Mouse (Mus musculus): Measurements from ENCODE around the gene Pin4. TPM values are rescaled to one million over a fixed set of nuclear protein-coding genes. Genes with fewer than 3 reads are reported as not detected.

The Pin4 gene
- polyA plus RNA-seq (2016; fragmentation: Nextera tagmentation; extraction: Ambion mirVana): 86.5 and 92.1 TPM in 2 replicates

DNA sequence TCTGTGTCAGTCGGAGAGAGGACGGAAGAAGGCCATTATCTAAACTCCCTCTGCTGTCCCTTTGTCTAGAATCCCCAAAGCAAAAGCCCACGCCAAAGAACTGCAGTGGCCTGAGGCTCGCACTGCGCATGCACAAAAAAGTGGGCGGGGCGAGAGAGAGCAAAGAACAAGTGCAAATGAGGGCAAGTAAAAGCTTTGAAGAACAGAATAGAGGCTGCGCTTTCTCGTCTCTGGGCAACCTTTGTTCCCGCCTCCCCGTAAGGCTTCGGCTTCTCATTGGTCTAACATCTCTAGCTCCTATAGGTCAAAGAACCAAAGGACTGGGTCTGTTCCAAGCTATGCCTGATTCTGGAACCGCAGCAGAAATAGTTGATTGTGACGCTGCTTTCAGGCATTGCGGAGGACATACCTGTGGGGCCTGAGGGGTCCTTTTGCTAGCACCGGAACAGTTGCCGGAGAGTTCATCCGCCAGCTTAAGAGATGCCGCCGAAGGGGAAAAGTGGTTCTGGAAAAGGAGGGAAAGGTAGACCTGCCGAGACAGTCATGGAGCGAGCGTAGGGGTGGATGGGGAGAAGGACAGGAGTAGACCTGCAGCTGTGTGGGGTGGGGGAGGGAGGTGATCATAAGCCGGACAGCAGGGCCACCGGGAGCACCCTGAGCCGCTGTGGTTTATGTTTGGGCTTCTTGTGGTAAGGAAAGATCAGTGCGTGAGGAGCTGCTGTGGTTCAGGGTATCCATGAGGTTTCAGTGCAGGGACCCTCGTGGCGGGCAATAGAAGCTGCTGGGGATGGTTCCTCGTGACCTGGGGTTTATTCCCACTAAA is at the start of gene Pin4:
Gene Pin4 (plus strand): TSS at position 406 of the 823 bp plus-strand sequence.
- H3K27me3 ChIP-seq (replicated peaks; ENCODE audit: low read depth, poor library complexity, severe bottlenecking): peaks cover 56% of the 10 kb centered on the region
- H3K4me3 ChIP-seq: peak within 1 kb of the TSS; percentile 72
- peaks cover 29% of the 10 kb centered on the region for H3K36me3 ChIP-seq (replicated peaks)
- peak; percentile 93 for DNase-seq (ENCODE audit: low spot score)
- H3K27ac ChIP-seq (replicated peaks): peak within 1 kb of the TSS; percentile 76
- no peaks in the 10 kb centered on the region for H3K9me3 ChIP-seq
- peaks cover 5% of the 10 kb centered on the region; the same call in 1 of the 2 replicates for H3K4me1 ChIP-seq
- 14% methylated on average over 30 of the region's 30 CpGs for WGBS

GRCm38 (mm10) chrX:102070591-102071471 is 48.4 kb upstream of the Pin4 start, which contains the start of gene Rtl5:
Gene Rtl5 (minus strand): TSS chrX:102071304.
- peaks cover 10% of the 10 kb centered on the region; the same call in 1 of the 2 replicates for H3K36me3 ChIP-seq (replicated peaks)
- 18% methylated on average over 61 of the region's 61 CpGs for WGBS
- peak; percentile 83 for DNase-seq (ENCODE audit: low spot score)
- peak within 1 kb of the TSS; percentile 85 for H3K27ac ChIP-seq (replicated peaks)
- peak within 1 kb of the TSS; percentile 63 for H3K4me3 ChIP-seq
- H3K9me3 ChIP-seq: no peaks in the 10 kb centered on the region
- peaks cover 99% of the 10 kb centered on the region for H3K27me3 ChIP-seq (replicated peaks; ENCODE audit: low read depth, poor library complexity, severe bottlenecking)
- H3K4me1 ChIP-seq: peaks cover 25% of the 10 kb centered on the region

GRCm38 (mm10) chrX:102071517-102071916 is 47.7 kb upstream of the Pin4 start:
- peak overlapping the region; percentile 63 for H3K4me3 ChIP-seq
- peaks cover 10% of the 10 kb centered on the region; the same call in 1 of the 2 replicates for H3K36me3 ChIP-seq (replicated peaks)
- DNase-seq (ENCODE audit: low spot score): no peak
- H3K27ac ChIP-seq (replicated peaks): peak overlapping the region; percentile 85
- H3K9me3 ChIP-seq: no peaks in the 10 kb centered on the region
- H3K4me1 ChIP-seq: peaks cover 22% of the 10 kb centered on the region
- 29% methylated on average over 2 of the region's 2 CpGs for WGBS
- peaks cover 96% of the 10 kb centered on the region for H3K27me3 ChIP-seq (replicated peaks; ENCODE audit: low read depth, poor library complexity, severe bottlenecking)

- no peaks in the 10 kb centered on the region for H3K9me3 ChIP-seq
- no peak for DNase-seq (ENCODE audit: low spot score)
- H3K36me3 ChIP-seq (replicated peaks): peaks cover 23% of the 10 kb centered on the region
- H3K4me1 ChIP-seq: peaks cover 22% of the 10 kb centered on the region
- peaks cover 90% of the 10 kb centered on the region for H3K27me3 ChIP-seq (replicated peaks; ENCODE audit: low read depth, poor library complexity, severe bottlenecking)
- no peak overlapping the region for H3K4me3 ChIP-seq
- 83% methylated on average over 14 of the region's 14 CpGs for WGBS
- H3K27ac ChIP-seq (replicated peaks): 0 out of 2 replicates have a peak overlapping the region, but pooled peaks have one; percentile 14
Observed at GRCm38 (mm10) chrX:102073605-102074325, 45.5 kb upstream of the Pin4 start.

GRCm38 (mm10) chrX:102074435-102074834 is 44.8 kb upstream of the Pin4 start:
- H3K4me3 ChIP-seq: no peak overlapping the region
- DNase-seq (ENCODE audit: low spot score): no peak
- peaks cover 25% of the 10 kb centered on the region for H3K36me3 ChIP-seq (replicated peaks)
- H3K4me1 ChIP-seq: peaks cover 22% of the 10 kb centered on the region
- H3K9me3 ChIP-seq: no peaks in the 10 kb centered on the region
- H3K27me3 ChIP-seq (replicated peaks; ENCODE audit: low read depth, poor library complexity, severe bottlenecking): peaks cover 89% of the 10 kb centered on the region
- 76% methylated on average over 5 of the region's 5 CpGs for WGBS
- no peak overlapping the region for H3K27ac ChIP-seq (replicated peaks)

DNA sequence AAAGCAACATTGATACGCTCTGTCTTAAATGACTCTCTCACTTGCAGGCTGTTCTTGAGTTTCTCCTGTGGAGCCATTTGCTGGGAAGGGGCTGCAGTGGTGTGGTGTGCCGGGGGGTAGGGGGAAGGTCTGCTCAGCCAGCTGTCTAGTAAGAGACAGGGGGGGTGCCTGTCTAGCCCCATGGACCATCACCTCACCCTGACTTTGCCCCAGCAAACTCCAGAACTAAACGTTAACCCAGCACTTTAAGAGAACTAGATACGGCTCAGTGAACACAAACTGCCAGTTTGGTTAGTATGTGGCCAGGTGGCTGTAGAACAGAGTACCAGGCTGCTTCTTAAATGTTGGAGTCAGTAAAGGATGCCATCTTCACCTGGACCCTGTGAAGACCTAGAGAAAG is 44.1 kb upstream of the Pin4 start:
- no peak overlapping the region for H3K27ac ChIP-seq (replicated peaks)
- WGBS: 89% methylated on average over 4 of the region's 4 CpGs
- H3K4me3 ChIP-seq: no peak overlapping the region
- H3K27me3 ChIP-seq (replicated peaks; ENCODE audit: low read depth, poor library complexity, severe bottlenecking): peaks cover 89% of the 10 kb centered on the region
- peaks cover 17% of the 10 kb centered on the region for H3K4me1 ChIP-seq
- DNase-seq (ENCODE audit: low spot score): no peak
- H3K36me3 ChIP-seq (replicated peaks): peaks cover 31% of the 10 kb centered on the region
- no peaks in the 10 kb centered on the region for H3K9me3 ChIP-seq

DNA sequence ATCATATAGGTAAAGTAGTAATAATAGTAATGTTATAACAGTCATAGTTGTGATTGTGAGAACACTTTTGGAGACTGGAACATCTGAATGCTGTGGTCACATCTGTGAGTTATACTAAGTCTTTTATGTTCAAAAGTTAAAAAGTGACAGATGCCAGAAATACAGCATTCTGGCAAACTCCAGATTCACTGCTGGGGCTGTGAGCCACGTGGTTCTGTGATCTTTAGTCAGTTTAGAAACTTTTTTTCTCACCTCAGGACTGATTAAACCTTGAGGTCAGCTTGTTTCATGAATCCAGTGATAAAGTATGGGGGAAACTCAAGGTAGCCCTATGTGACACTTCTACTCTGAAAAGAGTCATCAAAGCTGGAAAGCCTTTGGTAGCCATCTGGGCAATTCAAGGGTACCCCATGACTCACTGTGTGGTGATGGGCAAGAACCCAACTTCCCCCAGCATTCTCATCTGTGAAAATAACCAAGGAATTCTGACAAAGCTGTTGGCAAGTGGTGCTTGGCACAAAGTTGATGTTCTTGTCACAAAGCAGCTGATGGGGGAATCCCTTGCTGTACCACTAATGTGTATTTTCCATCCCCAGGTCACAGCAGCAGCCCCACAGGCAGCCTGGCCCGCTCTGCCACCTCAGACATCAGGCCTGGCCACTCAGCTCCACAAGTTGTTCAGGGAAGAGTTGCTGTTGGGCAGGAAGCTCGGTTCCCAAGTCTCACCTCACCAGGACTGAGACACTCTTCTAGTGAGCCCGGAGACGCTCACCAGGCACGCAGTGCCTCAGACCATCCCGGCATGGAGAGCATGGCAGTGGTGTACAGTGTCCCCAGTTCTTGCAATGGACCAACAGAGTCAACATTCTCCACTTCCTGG is 42.1 kb upstream of the Pin4 start:
- no peak for DNase-seq (ENCODE audit: low spot score)
- Histone ChIP-seq H3K27ac (replicated peaks) (no peak overlapping the region), H3K4me1 (peaks cover 20% of the 10 kb centered on the region), H3K4me3 (no peak overlapping the region), H3K27me3 (replicated peaks; ENCODE audit: low read depth, poor library complexity, severe bottlenecking) (peaks cover 89% of the 10 kb centered on the region), H3K36me3 (replicated peaks) (peaks cover 33% of the 10 kb centered on the region), H3K9me3 (no peaks in the 10 kb centered on the region)
- 82% methylated on average over 7 of the region's 7 CpGs for WGBS

DNA sequence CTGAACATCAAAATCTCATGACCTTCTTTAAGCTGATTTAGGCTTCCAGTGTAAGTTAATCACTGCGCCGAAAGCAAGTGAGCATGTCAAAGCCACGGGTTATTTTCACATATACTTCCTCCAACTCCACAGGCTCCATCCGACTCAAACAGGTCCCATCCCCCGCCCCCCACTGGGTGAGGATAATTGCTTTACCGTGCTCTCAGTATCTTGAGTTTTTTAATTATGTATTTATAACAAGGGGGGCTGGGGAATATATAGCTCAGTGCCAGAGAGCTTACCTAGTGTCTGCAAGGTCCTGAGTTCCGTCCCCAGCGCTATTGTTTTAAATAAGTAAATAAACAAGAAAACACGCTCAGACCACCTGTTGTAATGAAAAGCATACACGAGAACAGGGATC is 38.2 kb upstream of the Pin4 start:
- H3K27me3 ChIP-seq (replicated peaks; ENCODE audit: low read depth, poor library complexity, severe bottlenecking): peaks cover 90% of the 10 kb centered on the region

DNA sequence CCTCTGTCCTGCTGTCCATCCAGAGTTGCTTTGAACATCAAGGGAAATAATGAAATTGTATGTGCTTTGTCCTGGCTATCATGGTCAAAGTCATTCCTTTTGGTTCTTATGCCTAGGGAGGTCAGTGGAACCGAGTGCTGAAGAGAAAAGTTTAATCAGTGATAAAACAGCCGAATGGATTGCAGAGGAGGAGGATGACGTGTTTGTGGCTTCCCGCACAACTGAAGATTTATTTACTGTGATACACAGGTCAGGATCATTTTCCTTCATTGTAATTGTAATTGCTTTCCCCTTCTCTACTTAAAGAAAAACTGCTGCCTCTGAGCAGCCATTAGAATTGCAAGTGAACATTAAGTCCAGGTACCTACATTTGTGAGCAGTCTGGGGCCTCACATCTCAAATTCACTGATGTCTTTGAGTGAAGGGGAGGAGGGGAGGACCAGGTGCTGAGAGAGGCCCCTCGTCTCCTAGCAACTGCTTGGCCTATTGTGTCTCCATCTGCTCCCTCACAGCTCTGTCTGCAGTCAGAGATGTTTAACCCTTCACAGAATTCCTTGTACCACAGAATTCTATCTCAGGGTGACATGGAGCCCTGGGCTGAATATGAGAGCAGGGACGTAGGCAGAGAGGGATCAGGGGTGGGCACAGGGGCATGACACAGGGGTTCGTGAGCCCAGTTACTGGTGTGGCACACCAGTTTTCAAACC is 37.5 kb upstream of the Pin4 start:
- Histone ChIP-seq H3K4me3 (no peak overlapping the region), H3K27me3 (replicated peaks; ENCODE audit: low read depth, poor library complexity, severe bottlenecking) (peaks cover 95% of the 10 kb centered on the region), H3K9me3 (no peaks in the 10 kb centered on the region), H3K27ac (replicated peaks) (peak overlapping the region; percentile 80), H3K36me3 (replicated peaks) (peaks cover 36% of the 10 kb centered on the region), H3K4me1 (peaks cover 19% of the 10 kb centered on the region)
- peak; percentile 64 for DNase-seq (ENCODE audit: low spot score)
- 49% methylated on average over 7 of the region's 7 CpGs for WGBS

More for the DNA sequence above, 38.2 kb upstream of the Pin4 start:
- H3K4me3 ChIP-seq: no peak overlapping the region
- DNase-seq (ENCODE audit: low spot score): no peak
- peak overlapping the region; percentile 80 for H3K27ac ChIP-seq (replicated peaks)
- WGBS: 63% methylated on average over 10 of the region's 10 CpGs
- no peaks in the 10 kb centered on the region for H3K9me3 ChIP-seq
- peaks cover 19% of the 10 kb centered on the region for H3K4me1 ChIP-seq
- H3K36me3 ChIP-seq (replicated peaks): peaks cover 36% of the 10 kb centered on the region

GRCm38 (mm10) chrX:102082340-102082739 is 36.9 kb upstream of the Pin4 start:
- H3K27me3 ChIP-seq (replicated peaks; ENCODE audit: low read depth, poor library complexity, severe bottlenecking): peaks cover 98% of the 10 kb centered on the region
- DNase-seq (ENCODE audit: low spot score): no peak
- H3K4me1 ChIP-seq: peaks cover 19% of the 10 kb centered on the region
- 47% methylated on average over 5 of the region's 5 CpGs for WGBS
- H3K36me3 ChIP-seq (replicated peaks): peaks cover 35% of the 10 kb centered on the region
- no peak overlapping the region for H3K4me3 ChIP-seq
- H3K27ac ChIP-seq (replicated peaks): peak overlapping the region; percentile 80
- no peaks in the 10 kb centered on the region for H3K9me3 ChIP-seq
